Mouse (Mus musculus) myocyte (in vitro differentiated cells): Measurements from ENCODE around the gene Cngb1.

Experiments used
- E2F4 ChIP-seq: IDR thresholded peaks from one replicate; pipeline ENCODE4 v1.6.1; 2011; ENCODE audit warnings: mild to moderate bottlenecking, control low read depth, moderate library complexity; ENCODE audit not compliant: insufficient read depth
- MAX ChIP-seq: IDR thresholded peaks from one replicate; pipeline ENCODE4 v1.6.1; 2011; ENCODE audit warnings: low read depth, mild to moderate bottlenecking, control low read depth
- MYOD1 ChIP-seq, 3 experiments: IDR thresholded peaks; one replicate each; pipeline ENCODE4 v1.6.1; 2011; ENCODE audit warnings: control low read depth in 2 of 3, low read depth in 2 of 3, mild to moderate bottlenecking in 2 of 3, moderate library complexity in 1 of 3; ENCODE audit not compliant: insufficient read length in 2 of 3, control insufficient read depth in 1 of 3
- MYOG ChIP-seq, 3 experiments: IDR thresholded peaks; one replicate each; pipeline ENCODE4 v1.6.1; 2011; ENCODE audit warnings: control low read depth in 2 of 3, low read depth in 2 of 3, mild to moderate bottlenecking in 2 of 3; ENCODE audit not compliant: insufficient read length in 2 of 3, control insufficient read depth in 1 of 3, insufficient read depth in 1 of 3
- POLR2A ChIP-seq: IDR thresholded peaks from one replicate; pipeline ENCODE4 v1.6.1; 2011; ENCODE audit warnings: low read depth, mild to moderate bottlenecking, control low read depth, moderate library complexity; ENCODE audit not compliant: insufficient read length
- POLR2AphosphoS2 ChIP-seq: IDR thresholded peaks from one replicate; pipeline ENCODE4 v1.6.1; 2011; ENCODE audit warnings: low read depth, control low read depth; ENCODE audit not compliant: insufficient read length
- REST ChIP-seq: IDR thresholded peaks from one replicate; pipeline ENCODE4 v1.6.1; 2011; ENCODE audit warnings: mild to moderate bottlenecking, control low read depth, moderate library complexity; ENCODE audit not compliant: insufficient read depth, insufficient read length
- TCF12 ChIP-seq: IDR thresholded peaks from one replicate; pipeline ENCODE4 v1.6.1; 2011; ENCODE audit warnings: mild to moderate bottlenecking, control low read depth; ENCODE audit not compliant: poor library complexity, insufficient read depth, severe bottlenecking
- TCF3 ChIP-seq: IDR thresholded peaks from one replicate; pipeline ENCODE4 v1.6.1; 2011; ENCODE audit warnings: low read depth, control low read depth; ENCODE audit not compliant: insufficient read length
- USF1 ChIP-seq: IDR thresholded peaks from one replicate; pipeline ENCODE4 v1.6.1; 2011; ENCODE audit warnings: low read depth, mild to moderate bottlenecking, control low read depth, moderate library complexity

DNA sequence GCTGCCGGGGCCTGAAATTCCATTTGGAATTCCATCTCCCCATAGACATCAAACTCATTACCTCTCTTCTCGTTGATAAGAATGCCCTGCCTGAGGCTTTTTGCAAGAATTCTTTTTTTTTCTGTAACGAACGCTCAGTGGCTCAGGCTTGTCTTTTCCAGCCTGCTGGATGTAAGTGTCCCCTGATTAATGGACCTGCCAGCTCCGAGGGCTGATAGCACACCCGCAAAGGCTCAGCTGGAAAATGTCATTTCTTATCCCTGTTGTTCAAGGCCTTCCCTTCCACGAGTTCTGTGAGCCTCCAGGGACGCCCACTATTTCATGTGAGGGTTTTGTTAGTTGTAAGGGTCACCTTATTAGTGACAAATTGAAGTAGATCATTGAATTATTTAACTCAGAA, 100.4 kb downstream of the Cngb1 start:
- no peak for TF ChIP-seq TCF12
- no peak for TF ChIP-seq POLR2A
- TF ChIP-seq MAX = no peak
- no peak for TF ChIP-seq USF1
- TF ChIP-seq TCF3 = no peak
- TF ChIP-seq POLR2AphosphoS2 = no peak
- no peak for TF ChIP-seq MYOD1 (IDR thresholded peaks at IDR 0.05; ENCODE audit: control insufficient read depth in 1 of 3, insufficient read length in 2 of 3, low read depth in 2 of 3)
- TF ChIP-seq REST = no peak
- TF ChIP-seq MYOG (IDR thresholded peaks at IDR 0.05; ENCODE audit: control insufficient read depth in 1 of 3, insufficient read depth in 1 of 3, insufficient read length in 2 of 3, low read depth in 2 of 3) = no peak
- no peak for TF ChIP-seq E2F4
